Mouse (Mus musculus): ENCODE measurements around the gene Lama1. TPM values are rescaled to one million over a fixed set of nuclear protein-coding genes. Genes with fewer than 3 reads are reported as not detected.

The Lama1 gene
- polyA plus RNA-seq, 1 experiment from 2014 or later, result 24.6 TPM

GRCm38 (mm10) chr17:67687505-67687904 lies 9.6 kb upstream of the Lama1 start:
- no peak overlapping the region for H3K4me3 ChIP-seq (ENCODE audit: low read depth, low read length)
- H3K27ac ChIP-seq (ENCODE audit: low read depth, low read length), result no peak overlapping the region
- no peaks in the 10 kb centered on the region for H3K27me3 ChIP-seq (ENCODE audit: control insufficient read depth, insufficient read depth, low read length)
- ATAC-seq (ENCODE audit: insufficient read depth, low FRiP score, low TSS enrichment) (peak; percentile 80), DNase-seq (ENCODE audit: low spot score) (no peak)
- no peaks in the 10 kb centered on the region for H3K36me3 ChIP-seq (ENCODE audit: control insufficient read depth, insufficient read depth, low read length)
- peaks cover 6% of the 10 kb centered on the region; the same call in 1 of the 2 replicates for H3K4me1 ChIP-seq (ENCODE audit: control insufficient read depth, insufficient read depth, low read length)
- no peak overlapping the region for H3K4me2 ChIP-seq (ENCODE audit: low read depth)
- H3K9me3 ChIP-seq (ENCODE audit: control insufficient read depth, low read length), result no peaks in the 10 kb centered on the region
- 40% methylated on average over 6 of the region's 6 CpGs for WGBS
- H3K9ac ChIP-seq (ENCODE audit: low read length), result no peak overlapping the region

- H3K27ac ChIP-seq (ENCODE audit: low read depth, low read length), result no peak overlapping the region
- H3K9ac ChIP-seq (ENCODE audit: low read length), result no peak overlapping the region
- 49% methylated on average over 4 of the region's 4 CpGs for WGBS
- H3K36me3 ChIP-seq (ENCODE audit: control insufficient read depth, insufficient read depth, low read length), result no peaks in the 10 kb centered on the region
- no peak overlapping the region for H3K4me3 ChIP-seq (ENCODE audit: low read depth, low read length)
- no peak overlapping the region for H3K4me2 ChIP-seq (ENCODE audit: low read depth)
- H3K27me3 ChIP-seq (ENCODE audit: control insufficient read depth, insufficient read depth, low read length), result no peaks in the 10 kb centered on the region
- no peaks in the 10 kb centered on the region for H3K9me3 ChIP-seq (ENCODE audit: control insufficient read depth, low read length)
- H3K4me1 ChIP-seq (ENCODE audit: control insufficient read depth, insufficient read depth, low read length), result peaks cover 6% of the 10 kb centered on the region; the same call in 1 of the 2 replicates
- ATAC-seq (ENCODE audit: insufficient read depth, low FRiP score, low TSS enrichment) (no peak), DNase-seq (ENCODE audit: low spot score) (no peak)
These were observed 6.4 kb upstream of the Lama1 start for GRCm38 (mm10) chr17:67690689-67691088.

GRCm38 (mm10) chr17:67692651-67693050 lies 4.4 kb upstream of the Lama1 start:
- no peaks in the 10 kb centered on the region for H3K9me3 ChIP-seq (ENCODE audit: control insufficient read depth, low read length)
- H3K36me3 ChIP-seq (ENCODE audit: control insufficient read depth, insufficient read depth, low read length), result no peaks in the 10 kb centered on the region
- ATAC-seq (ENCODE audit: insufficient read depth, low FRiP score, low TSS enrichment) (no peak), DNase-seq (ENCODE audit: low spot score) (no peak)
- H3K9ac ChIP-seq (ENCODE audit: low read length), result no peak overlapping the region
- H3K4me2 ChIP-seq (ENCODE audit: low read depth), result no peak overlapping the region
- peaks cover 3% of the 10 kb centered on the region for H3K4me1 ChIP-seq (ENCODE audit: control insufficient read depth, insufficient read depth, low read length)
- no peak overlapping the region for H3K27ac ChIP-seq (ENCODE audit: low read depth, low read length)
- no peak overlapping the region for H3K4me3 ChIP-seq (ENCODE audit: low read depth, low read length)
- H3K27me3 ChIP-seq (ENCODE audit: control insufficient read depth, insufficient read depth, low read length), result no peaks in the 10 kb centered on the region
- WGBS, result 39% methylated on average over 2 of the region's 2 CpGs

- no peak for ATAC-seq (ENCODE audit: insufficient read depth, low FRiP score, low TSS enrichment)
These were observed 3.2 kb upstream of the Lama1 start for GRCm38 (mm10) chr17:67693861-67694260.

GRCm38 (mm10) chr17:67697461-67697891 lies 417 bp downstream of the Lama1 start:
- WGBS, result 0% methylated on average over 27 of the region's 32 CpGs
- Histone ChIP-seq H3K27ac (ENCODE audit: low read depth, low read length) (peak overlapping the region; percentile 75), H3K27me3 (ENCODE audit: control insufficient read depth, insufficient read depth, low read length) (no peaks in the 10 kb centered on the region), H3K4me3 (ENCODE audit: low read depth, low read length) (peak overlapping the region; percentile 72), H3K36me3 (ENCODE audit: control insufficient read depth, insufficient read depth, low read length) (no peaks in the 10 kb centered on the region), H3K4me2 (ENCODE audit: low read depth) (peak overlapping the region; percentile 73), H3K9ac (ENCODE audit: low read length) (peak overlapping the region; percentile 86), H3K4me1 (ENCODE audit: control insufficient read depth, insufficient read depth, low read length) (peaks cover 37% of the 10 kb centered on the region), H3K9me3 (ENCODE audit: control insufficient read depth, low read length) (no peaks in the 10 kb centered on the region)
- peak; percentile 64 for DNase-seq (ENCODE audit: low spot score)
- peak; percentile 17 for ATAC-seq (ENCODE audit: insufficient read depth, low FRiP score, low TSS enrichment)

More at GRCm38 (mm10) chr17:67693861-67694260, 3.2 kb upstream of the Lama1 start:
- H3K27ac ChIP-seq (ENCODE audit: low read depth, low read length), result no peak overlapping the region
- H3K4me3 ChIP-seq (ENCODE audit: low read depth, low read length), result no peak overlapping the region
- 58% methylated on average over 3 of the region's 3 CpGs for WGBS
- DNase-seq (ENCODE audit: low spot score), result no peak
- no peak overlapping the region for H3K4me2 ChIP-seq (ENCODE audit: low read depth)
- H3K9ac ChIP-seq (ENCODE audit: low read length), result no peak overlapping the region
- no peaks in the 10 kb centered on the region for H3K36me3 ChIP-seq (ENCODE audit: control insufficient read depth, insufficient read depth, low read length)
- no peaks in the 10 kb centered on the region for H3K9me3 ChIP-seq (ENCODE audit: control insufficient read depth, low read length)
- H3K4me1 ChIP-seq (ENCODE audit: control insufficient read depth, insufficient read depth, low read length), result peaks cover 9% of the 10 kb centered on the region; the same call in 1 of the 2 replicates
- H3K27me3 ChIP-seq (ENCODE audit: control insufficient read depth, insufficient read depth, low read length), result no peaks in the 10 kb centered on the region

- Histone ChIP-seq H3K9ac (ENCODE audit: low read length) (peak overlapping the region; percentile 86), H3K27ac (ENCODE audit: low read depth, low read length) (peak overlapping the region; percentile 75), H3K9me3 (ENCODE audit: control insufficient read depth, low read length) (no peaks in the 10 kb centered on the region), H3K27me3 (ENCODE audit: control insufficient read depth, insufficient read depth, low read length) (no peaks in the 10 kb centered on the region), H3K4me1 (ENCODE audit: control insufficient read depth, insufficient read depth, low read length) (peaks cover 42% of the 10 kb centered on the region), H3K4me3 (ENCODE audit: low read depth, low read length) (peak overlapping the region; percentile 72), H3K4me2 (ENCODE audit: low read depth) (peak overlapping the region; percentile 73), H3K36me3 (ENCODE audit: control insufficient read depth, insufficient read depth, low read length) (no peaks in the 10 kb centered on the region)
- ATAC-seq (ENCODE audit: insufficient read depth, low FRiP score, low TSS enrichment), result peak; percentile 84
- 0% methylated on average over 13 of the region's 13 CpGs for WGBS
- peak; percentile 84 for DNase-seq (ENCODE audit: low spot score)
These were observed 1.2 kb downstream of the Lama1 start for GRCm38 (mm10) chr17:67698301-67698700.

GRCm38 (mm10) chr17:67701761-67702160 lies 4.7 kb downstream of the Lama1 start:
- ATAC-seq (ENCODE audit: insufficient read depth, low FRiP score, low TSS enrichment) (no peak), DNase-seq (ENCODE audit: low spot score) (peak; percentile 48)
- H3K4me3 ChIP-seq (ENCODE audit: low read depth, low read length), result no peak overlapping the region
- no peaks in the 10 kb centered on the region for H3K36me3 ChIP-seq (ENCODE audit: control insufficient read depth, insufficient read depth, low read length)
- H3K4me2 ChIP-seq (ENCODE audit: low read depth), result peak overlapping the region; percentile 28; the same call in 1 of the 2 replicates
- no peak overlapping the region for H3K9ac ChIP-seq (ENCODE audit: low read length)
- no peak overlapping the region for H3K27ac ChIP-seq (ENCODE audit: low read depth, low read length)
- H3K27me3 ChIP-seq (ENCODE audit: control insufficient read depth, insufficient read depth, low read length), result no peaks in the 10 kb centered on the region
- 9% methylated on average over 9 of the region's 9 CpGs for WGBS
- no peaks in the 10 kb centered on the region for H3K9me3 ChIP-seq (ENCODE audit: control insufficient read depth, low read length)
- H3K4me1 ChIP-seq (ENCODE audit: control insufficient read depth, insufficient read depth, low read length), result peaks cover 45% of the 10 kb centered on the region

- 8% methylated on average over 3 of the region's 3 CpGs for WGBS
- no peak for ATAC-seq (ENCODE audit: insufficient read depth, low FRiP score, low TSS enrichment)
These were observed 5.9 kb downstream of the Lama1 start for GRCm38 (mm10) chr17:67702941-67703340.

GRCm38 (mm10) chr17:67705035-67705769 lies 8.1 kb downstream of the Lama1 start:
- DNase-seq (ENCODE audit: low spot score) (no peak), ATAC-seq (ENCODE audit: insufficient read depth, low FRiP score, low TSS enrichment) (no peak)
- Histone ChIP-seq H3K9me3 (ENCODE audit: control insufficient read depth, low read length) (no peaks in the 10 kb centered on the region), H3K36me3 (ENCODE audit: control insufficient read depth, insufficient read depth, low read length) (no peaks in the 10 kb centered on the region), H3K4me3 (ENCODE audit: low read depth, low read length) (no peak overlapping the region), H3K9ac (ENCODE audit: low read length) (no peak overlapping the region), H3K4me2 (ENCODE audit: low read depth) (no peak overlapping the region), H3K27ac (ENCODE audit: low read depth, low read length) (no peak overlapping the region), H3K27me3 (ENCODE audit: control insufficient read depth, insufficient read depth, low read length) (no peaks in the 10 kb centered on the region), H3K4me1 (ENCODE audit: control insufficient read depth, insufficient read depth, low read length) (peaks cover 38% of the 10 kb centered on the region)
- 91% methylated on average over 10 of the region's 10 CpGs for WGBS

More at GRCm38 (mm10) chr17:67702941-67703340, 5.9 kb downstream of the Lama1 start:
- Histone ChIP-seq H3K4me1 (ENCODE audit: control insufficient read depth, insufficient read depth, low read length) (peaks cover 48% of the 10 kb centered on the region), H3K9me3 (ENCODE audit: control insufficient read depth, low read length) (no peaks in the 10 kb centered on the region), H3K9ac (ENCODE audit: low read length) (no peak overlapping the region), H3K27ac (ENCODE audit: low read depth, low read length) (no peak overlapping the region), H3K4me2 (ENCODE audit: low read depth) (no peak overlapping the region), H3K36me3 (ENCODE audit: control insufficient read depth, insufficient read depth, low read length) (no peaks in the 10 kb centered on the region), H3K4me3 (ENCODE audit: low read depth, low read length) (no peak overlapping the region), H3K27me3 (ENCODE audit: control insufficient read depth, insufficient read depth, low read length) (no peaks in the 10 kb centered on the region)
- no peak for DNase-seq (ENCODE audit: low spot score)
